Mouse (Mus musculus) heart, postnatal 25 days (tissue): ENCODE measurements around the gene Olfr1391. TPM values are rescaled to one million over a fixed set of nuclear protein-coding genes. Genes with fewer than 3 reads are reported as not detected.
"Not testable (repeated sequence)": the region's sequence is repeated elsewhere in the genome, so short reads cannot be mapped to it uniquely, and the experiment has no call there.

Experiments used
- DNase-seq: peaks from one replicate; pipeline ENCODE4 v3.0.0; 2022; ENCODE audit warnings: low spot score
- intact Hi-C: fragments of 180-260 bp; cut with DNase I; formaldehyde crosslinking; loops from one replicate; pipeline ENCODE4 v1.15.1; 2025
- total RNA-seq, 2 experiments: library from RNA; stranded (reverse); gene quantifications; 2 replicates each; pipeline ENCODE4 v1.2.3; 2021

The Olfr1391 gene
- total RNA-seq = not detected

GRCm38 (mm10) chr11:49322442-49322841 lies at the start of gene Olfr1391:
Gene Olfr1391, plus strand, starts transcription at chr11:49322742.
- no peak for DNase-seq
- intact Hi-C loops = no loop called here

- no peak for DNase-seq
- intact Hi-C loops = loop anchor here (5.0 kb wide), 1 partner anchor 167 kb away; no protein-coding TSS in a partner anchor
Measured at GRCm38 (mm10) chr11:49273834-49274519, 48.6 kb upstream of the Olfr1391 start.

GRCm38 (mm10) chr11:49278222-49278621 lies 44.3 kb upstream of the Olfr1391 start, which contains the start of gene Olfr1393:
Gene Olfr1393, plus strand, starts transcription at chr11:49278304.
- no peak for DNase-seq
- intact Hi-C loops = no loop called here

- intact Hi-C loops, DNase-seq: not testable (repeated sequence)
Measured at GRCm38 (mm10) chr11:49284982-49285381, 37.6 kb upstream of the Olfr1391 start, which contains the start of gene Olfr1392. Gene Olfr1392, plus strand, starts transcription at chr11:49285282.

- intact Hi-C loops = no loop called here
- no peak for DNase-seq
Measured at GRCm38 (mm10) chr11:49287251-49287650, 35.3 kb upstream of the Olfr1391 start.

- intact Hi-C loops = no loop called here
Measured at GRCm38 (mm10) chr11:49292777-49293176, 29.8 kb upstream of the Olfr1391 start.

GRCm38 (mm10) chr11:49304441-49304840 lies 18.1 kb upstream of the Olfr1391 start, which contains the start of gene Olfr10:
Gene Olfr10, plus strand, starts transcription at chr11:49304741.
- intact Hi-C loops = no loop called here
- DNase-seq = no peak

More at GRCm38 (mm10) chr11:49292777-49293176, 29.8 kb upstream of the Olfr1391 start:
- DNase-seq = no peak

- intact Hi-C loops, DNase-seq: not testable (repeated sequence)
Measured at GRCm38 (mm10) chr11:49308547-49308946, 14.0 kb upstream of the Olfr1391 start.

- intact Hi-C loops = no loop called here
- DNase-seq = no peak
Measured at GRCm38 (mm10) chr11:49326726-49327125, 4.2 kb downstream of the Olfr1391 start.

- DNase-seq = no peak
- intact Hi-C loops = no loop called here
Measured at GRCm38 (mm10) chr11:49329686-49330085, 7.1 kb downstream of the Olfr1391 start.

- intact Hi-C loops = loop anchor here (1.0 kb wide), 1 partner anchor 48 kb away; no protein-coding TSS in a partner anchor
- DNase-seq = no peak
Measured at GRCm38 (mm10) chr11:49334888-49335287, 12.3 kb downstream of the Olfr1391 start, which contains the start of gene Olfr1390. Gene Olfr1390, plus strand, starts transcription at chr11:49335188.

GRCm38 (mm10) chr11:49337150-49337832 lies 14.7 kb downstream of the Olfr1391 start:
- DNase-seq = no peak
- intact Hi-C loops = no loop called here

Other genes starting within 250 kb of the Olfr1391 start
- gene Ifi47, start 246.2 kb upstream of the Olfr1391 start, total RNA-seq = 1 to 10 TPM; 1.3 to 3.0 TPM
- gene Olfr1396, start 207.9 kb upstream of the Olfr1391 start, total RNA-seq = 1 to 10 TPM; 1.3 to 1.7 TPM
- not detected for gene Olfr1395, start 180.5 kb upstream of the Olfr1391 start, total RNA-seq
- gene Olfr1394, start 168.4 kb upstream of the Olfr1391 start, total RNA-seq = not detected
- gene Btnl9, start 135.6 kb upstream of the Olfr1391 start, total RNA-seq = 10 to 100 TPM; 25.0 to 35.0 TPM
- gene Zfp62, start 119.5 kb upstream of the Olfr1391 start, total RNA-seq = 10 to 100 TPM; 21.5 to 29.6 TPM
- gene Mgat1, start 78.6 kb upstream of the Olfr1391 start, total RNA-seq = 10 to 100 TPM; 49.1 to 64.1 TPM
- under 1 TPM; 0.10 to 0.11 TPM for gene Olfr1393, start 44.4 kb upstream of the Olfr1391 start, total RNA-seq
- gene Olfr1392, start 37.5 kb upstream of the Olfr1391 start, total RNA-seq = not detected
- gene Olfr10, start 18.0 kb upstream of the Olfr1391 start, total RNA-seq = not detected
- gene Olfr1390, start 12.4 kb downstream of the Olfr1391 start, total RNA-seq = not detected
- not detected for gene Olfr1389, start 100.3 kb downstream of the Olfr1391 start, total RNA-seq
- under 1 TPM; 0.13 to 0.14 TPM for gene Olfr1388, start 113.9 kb downstream of the Olfr1391 start, total RNA-seq
- gene Olfr1387, start 132.6 kb downstream of the Olfr1391 start, total RNA-seq = under 1 TPM; 0.06 to 0.10 TPM
- not detected for gene Olfr1386, start 142.3 kb downstream of the Olfr1391 start, total RNA-seq
- not detected for gene Olfr1385, start 166.3 kb downstream of the Olfr1391 start, total RNA-seq
- gene Olfr1384, start 184.0 kb downstream of the Olfr1391 start, total RNA-seq = not detected
- under 1 TPM; 0.52 to 0.59 TPM for gene Olfr1383, start 196.9 kb downstream of the Olfr1391 start, total RNA-seq
- not detected for gene Olfr1382, start 205.5 kb downstream of the Olfr1391 start, total RNA-seq
- gene Olfr1381, start 220.7 kb downstream of the Olfr1391 start, total RNA-seq = not detected
- not detected for gene Olfr1380, start 234.1 kb downstream of the Olfr1391 start, total RNA-seq